Mouse (Mus musculus) hindbrain, embryonic 14.5 days (tissue): ENCODE results near the gene AA986860. TPM values are rescaled to one million over a fixed set of nuclear protein-coding genes. Genes with fewer than 3 reads are reported as not detected.

Source experiments
- ATAC-seq: fragments of 200-750 bp; cut with Nextera tagmentation; 2 replicates; pipeline ENCODE4 v1.8.0; 2017; ENCODE audit warnings: moderate number of reproducible peaks, mild to moderate bottlenecking, moderate TSS enrichment, moderate library complexity; ENCODE audit not compliant: low FRiP score
- DNase-seq: peaks from one replicate; pipeline ENCODE4 v3.0.0-alpha.2; 2015; ENCODE audit warnings: low spot score
- H3K27ac ChIP-seq: fragments of 300-500 bp; sonication (generic); 2 replicates; pipeline ENCODE4 v1.5.1; 2014; ENCODE audit warnings: mild to moderate bottlenecking, moderate library complexity
- H3K27me3 ChIP-seq: fragments of 300-500 bp; sonication (generic); 2 replicates; pipeline ENCODE4 v1.6.1; 2014; ENCODE audit warnings: mild to moderate bottlenecking, low read length, mixed read lengths; ENCODE audit not compliant: control insufficient read depth, insufficient read depth
- H3K36me3 ChIP-seq: fragments of 300-500 bp; sonication (generic); replicated peaks from 2 replicates; pipeline ENCODE4 v1.6.1; 2014; ENCODE audit not compliant: control insufficient read depth, insufficient read depth
- H3K4me1 ChIP-seq: fragments of 300-500 bp; sonication (generic); replicated peaks from 2 replicates; pipeline ENCODE4 v1.6.1; 2014; ENCODE audit warnings: antibody characterized with exemption, low read length, mixed read lengths; ENCODE audit not compliant: control insufficient read depth, insufficient read depth
- H3K4me2 ChIP-seq: fragments of 300-500 bp; sonication (generic); replicated peaks from 2 replicates; pipeline ENCODE4 v1.6.1; 2014; ENCODE audit warnings: mild to moderate bottlenecking, moderate library complexity
- H3K4me3 ChIP-seq: fragments of 300-500 bp; sonication (generic); replicated peaks from 2 replicates; pipeline ENCODE4 v1.5.1; 2014; ENCODE audit warnings: mild to moderate bottlenecking, low read length
- H3K9ac ChIP-seq: fragments of 300-500 bp; sonication (generic); 2 replicates; pipeline ENCODE4 v1.6.1; 2014
- H3K9me3 ChIP-seq: fragments of 300-500 bp; sonication (generic); 2 replicates; pipeline ENCODE4 v1.6.1; 2016; ENCODE audit warnings: low read length; ENCODE audit not compliant: control insufficient read depth
- WGBS: fragments of 180-500 bp; shearing (Covaris S2); extraction: QIAGEN DNeasy Blood & Tissue Kit; methylation state at CpG from one replicate; pipeline ENCODE4 v1.1.7; 2014; 5-methylcytosine and 5-hydroxymethylcytosine counted together
- polyA plus RNA-seq: library from polyadenylated mRNA; unstranded; fragments of >200 nt; fragmentation: Nextera tagmentation; extraction: Ambion mirVana; gene quantifications from 2 replicates; pipeline ENCODE4 v1.2.1, GENCODE M21; 2014

Gene AA986860
- polyA plus RNA-seq, 1 experiment from 2014 or later: 1.2 TPM

GRCm38 (mm10) chr1:130779867-130780266 is 48.1 kb downstream of the AA986860 start:
- no peak overlapping the region for H3K27ac ChIP-seq
- no peak for DNase-seq
- H3K9me3 ChIP-seq: no peaks in the 10 kb centered on the region
- H3K4me2 ChIP-seq: no peak overlapping the region
- H3K4me1 ChIP-seq: no peaks in the 10 kb centered on the region
- no peaks in the 10 kb centered on the region for H3K36me3 ChIP-seq
- H3K9ac ChIP-seq: no peak overlapping the region
- no peak overlapping the region for H3K4me3 ChIP-seq
- no peak for ATAC-seq
- 93% methylated on average over 3 of the region's 3 CpGs for WGBS
- no peaks in the 10 kb centered on the region for H3K27me3 ChIP-seq

- WGBS: 32% methylated on average over 4 of the region's 4 CpGs
- Histone ChIP-seq H3K27me3 (no peaks in the 10 kb centered on the region), H3K9me3 (no peaks in the 10 kb centered on the region), H3K4me2 (no peak overlapping the region), H3K4me1 (no peaks in the 10 kb centered on the region), H3K36me3 (no peaks in the 10 kb centered on the region), H3K27ac (no peak overlapping the region), H3K9ac (no peak overlapping the region), H3K4me3 (no peak overlapping the region)
- DNase-seq (peak; percentile 30), ATAC-seq (no peak)
Observed at GRCm38 (mm10) chr1:130784054-130784453, 52.3 kb downstream of the AA986860 start.

- 44% methylated on average over 4 of the region's 4 CpGs for WGBS
- H3K36me3 ChIP-seq: no peaks in the 10 kb centered on the region
Observed at GRCm38 (mm10) chr1:130787001-130787400, 55.2 kb downstream of the AA986860 start.

GRCm38 (mm10) chr1:130789512-130790451 is 58.0 kb downstream of the AA986860 start:
- WGBS: 54% methylated on average over 3 of the region's 3 CpGs
- no peak overlapping the region for H3K27ac ChIP-seq
- H3K9ac ChIP-seq: no peak overlapping the region
- H3K9me3 ChIP-seq: peaks cover 13% of the 10 kb centered on the region
- DNase-seq: no peak
- peak; percentile 43; the same call in 1 of the 2 replicates for ATAC-seq
- H3K36me3 ChIP-seq: no peaks in the 10 kb centered on the region
- H3K4me1 ChIP-seq: no peaks in the 10 kb centered on the region
- no peak overlapping the region for H3K4me3 ChIP-seq
- no peak overlapping the region for H3K4me2 ChIP-seq
- no peaks in the 10 kb centered on the region for H3K27me3 ChIP-seq

More at GRCm38 (mm10) chr1:130787001-130787400, 55.2 kb downstream of the AA986860 start:
- Histone ChIP-seq H3K27me3 (no peaks in the 10 kb centered on the region), H3K4me2 (no peak overlapping the region), H3K9me3 (peaks cover 5% of the 10 kb centered on the region), H3K27ac (no peak overlapping the region), H3K9ac (no peak overlapping the region), H3K4me1 (no peaks in the 10 kb centered on the region), H3K4me3 (no peak overlapping the region)
- DNase-seq (no peak), ATAC-seq (no peak)

Other genes starting within 250 kb of the AA986860 start
- not detected in 2 replicates for gene Zp3r, start 102.4 kb upstream of the AA986860 start, polyA plus RNA-seq
- gene C4bp, start 70.3 kb upstream of the AA986860 start, polyA plus RNA-seq: not detected in 2 replicates
- not detected in 2 replicates for gene Gm29427, start 16.2 kb upstream of the AA986860 start, polyA plus RNA-seq
- gene Yod1, start 14.6 kb upstream of the AA986860 start, polyA plus RNA-seq: 10.6 and 13.9 TPM in 2 replicates
- gene Pfkfb2, start 2.7 kb upstream of the AA986860 start, polyA plus RNA-seq: 20.1 and 21.0 TPM in 2 replicates
- not detected in 2 replicates for gene Fcamr, start 68.9 kb downstream of the AA986860 start, polyA plus RNA-seq
- gene Pigr, start 94.7 kb downstream of the AA986860 start, polyA plus RNA-seq: not detected in 2 replicates
- gene Fcmr, start 133.7 kb downstream of the AA986860 start, polyA plus RNA-seq: 0.44 and 1.2 TPM in 2 replicates
- gene Il24, start 155.5 kb downstream of the AA986860 start, polyA plus RNA-seq: not detected in 2 replicates
- not detected in 2 replicates for gene Il20, start 179.5 kb downstream of the AA986860 start, polyA plus RNA-seq
- gene Il19, start 208.1 kb downstream of the AA986860 start, polyA plus RNA-seq: not detected in 2 replicates